Mouse (Mus musculus): Measurements from ENCODE around the gene Mzf1. TPM values are rescaled to one million over a fixed set of nuclear protein-coding genes. Genes with fewer than 3 reads are reported as not detected.

Gene Mzf1
- total and polyA plus RNA-seq, 2 experiments from 2014 or later, result 0.83 to 8.4 TPM

DNA sequence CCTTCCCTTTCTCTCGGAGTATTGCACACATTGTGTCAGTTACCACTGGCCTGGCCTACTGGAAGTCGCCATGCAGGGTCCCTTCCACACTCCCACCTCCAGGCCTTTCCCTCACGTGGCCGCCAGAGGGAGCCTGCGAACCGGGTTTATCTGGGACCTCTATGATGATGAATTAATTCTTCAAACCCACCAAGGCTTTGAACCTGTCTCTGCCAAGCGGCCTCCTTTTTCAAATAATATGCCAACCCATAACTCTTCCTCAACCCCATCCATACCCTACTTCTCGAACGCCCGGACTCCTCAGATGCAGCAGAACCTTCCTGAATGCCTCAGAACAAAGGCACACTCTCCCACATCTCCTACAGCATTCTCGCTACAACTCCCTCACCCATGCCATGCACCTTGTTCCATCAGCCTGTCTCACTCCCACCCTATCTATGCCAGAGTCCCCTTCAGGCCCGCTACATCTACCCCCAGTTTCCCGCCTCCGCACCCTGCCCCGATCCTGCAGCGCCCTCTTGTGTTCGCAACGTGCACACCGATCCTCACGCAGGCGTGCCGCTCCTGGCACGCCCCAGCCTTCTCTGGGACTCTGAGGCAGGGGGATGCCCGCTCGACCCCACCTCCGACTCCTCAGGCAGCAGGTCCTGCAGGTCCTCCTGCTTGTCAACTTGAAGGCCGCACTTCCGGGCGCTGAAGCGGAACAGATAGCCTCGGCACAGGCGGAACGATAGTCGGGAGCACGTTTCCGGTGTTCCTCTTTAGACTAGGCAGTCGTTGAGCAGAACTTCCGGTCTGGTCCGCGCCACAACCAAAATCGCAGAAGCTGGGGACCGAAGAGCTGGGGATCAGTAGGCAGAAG lies 45.2 kb downstream of the Mzf1 start:
- TF ChIP-seq EP300 (IDR thresholded peaks at IDR 0.05; ENCODE audit: low read depth) (no peak), CTCF (IDR thresholded peaks at IDR 0.05; ENCODE audit: low read depth) (peak; percentile 79)
- peak; percentile 93 for DNase-seq (ENCODE audit: low spot score)
- H3K27ac ChIP-seq (ENCODE audit: low read depth), result peak overlapping the region; percentile 90
- peak overlapping the region; percentile 73 for H3K4me3 ChIP-seq (ENCODE audit: low read depth, low read length)
- H3K9ac ChIP-seq (replicated peaks; ENCODE audit: low read depth, low read length), result peak overlapping the region; percentile 64
- no peaks in the 10 kb centered on the region for H3K9me3 ChIP-seq (replicated peaks; ENCODE audit: control insufficient read depth, low read length)
- peaks cover 6% of the 10 kb centered on the region for H3K4me1 ChIP-seq (ENCODE audit: control insufficient read depth, insufficient read depth)
- no peaks in the 10 kb centered on the region for H3K27me3 ChIP-seq (ENCODE audit: control insufficient read depth, insufficient read depth, low read length)
- peak overlapping the region; percentile 80 for H3K4me2 ChIP-seq (ENCODE audit: low read depth, low read length)
- under 1% methylated on average over 42 of the region's 42 CpGs for WGBS
- H3K36me3 ChIP-seq (replicated peaks; ENCODE audit: control insufficient read depth, insufficient read depth, low read length), result peaks cover 35% of the 10 kb centered on the region
- peak; percentile 91 for ATAC-seq (ENCODE audit: insufficient read depth, low read depth)

DNA sequence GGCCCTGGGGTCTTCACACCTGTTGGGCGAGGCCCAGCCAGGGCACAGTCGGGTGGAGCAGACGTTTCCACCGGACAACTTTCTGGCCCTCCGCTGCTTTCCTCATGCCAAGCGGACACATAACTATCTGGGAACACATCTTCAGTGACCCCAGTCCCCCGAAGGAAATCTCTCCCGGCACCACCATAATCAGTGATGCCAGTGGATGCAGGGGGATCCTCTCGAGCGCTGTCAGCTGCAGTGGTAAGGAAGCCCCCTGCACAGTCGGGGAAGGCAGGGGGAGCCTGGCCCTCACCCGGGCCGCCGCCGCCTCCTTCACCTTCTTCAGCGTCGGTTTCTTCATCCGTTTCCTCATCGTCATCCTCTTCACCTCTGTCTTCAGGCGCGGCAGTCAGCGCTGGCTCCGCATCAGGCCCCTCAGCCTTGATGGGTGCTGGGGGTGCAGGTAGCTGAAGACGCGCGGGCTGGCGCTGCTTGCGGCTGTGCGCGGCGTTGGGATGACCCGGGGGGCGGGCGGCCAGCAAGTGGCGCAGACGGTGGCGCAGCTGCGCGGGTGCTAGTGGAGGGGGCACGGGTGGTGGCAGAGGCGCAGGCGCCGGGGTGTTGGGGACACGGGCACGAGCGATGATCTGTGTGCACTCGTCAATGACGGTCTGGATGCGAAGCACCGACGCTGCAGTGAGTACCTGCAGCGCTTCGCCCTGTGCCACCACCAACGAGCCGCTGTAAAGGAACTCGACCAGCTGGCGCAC lies 47.0 kb downstream of the Mzf1 start:
- H3K27ac ChIP-seq (ENCODE audit: low read depth), result 0 out of 2 replicates have a peak overlapping the region, but pooled peaks have one; percentile 47
- no peak for DNase-seq (ENCODE audit: low spot score)
- H3K4me2 ChIP-seq (ENCODE audit: low read depth, low read length), result no peak overlapping the region
- H3K4me1 ChIP-seq (ENCODE audit: control insufficient read depth, insufficient read depth), result peaks cover 6% of the 10 kb centered on the region
- ATAC-seq (ENCODE audit: insufficient read depth, low read depth), result no peak
- TF ChIP-seq CTCF (IDR thresholded peaks at IDR 0.05; ENCODE audit: low read depth), result no peak
- TF ChIP-seq EP300 (IDR thresholded peaks at IDR 0.05; ENCODE audit: low read depth), result no peak
- no peaks in the 10 kb centered on the region for H3K27me3 ChIP-seq (ENCODE audit: control insufficient read depth, insufficient read depth, low read length)
- no peak overlapping the region for H3K9ac ChIP-seq (replicated peaks; ENCODE audit: low read depth, low read length)
- 56% methylated on average over 57 of the region's 57 CpGs for WGBS
- no peaks in the 10 kb centered on the region for H3K9me3 ChIP-seq (replicated peaks; ENCODE audit: control insufficient read depth, low read length)
- peaks cover 38% of the 10 kb centered on the region for H3K36me3 ChIP-seq (replicated peaks; ENCODE audit: control insufficient read depth, insufficient read depth, low read length)
- H3K4me3 ChIP-seq (ENCODE audit: low read depth, low read length), result no peak overlapping the region

DNA sequence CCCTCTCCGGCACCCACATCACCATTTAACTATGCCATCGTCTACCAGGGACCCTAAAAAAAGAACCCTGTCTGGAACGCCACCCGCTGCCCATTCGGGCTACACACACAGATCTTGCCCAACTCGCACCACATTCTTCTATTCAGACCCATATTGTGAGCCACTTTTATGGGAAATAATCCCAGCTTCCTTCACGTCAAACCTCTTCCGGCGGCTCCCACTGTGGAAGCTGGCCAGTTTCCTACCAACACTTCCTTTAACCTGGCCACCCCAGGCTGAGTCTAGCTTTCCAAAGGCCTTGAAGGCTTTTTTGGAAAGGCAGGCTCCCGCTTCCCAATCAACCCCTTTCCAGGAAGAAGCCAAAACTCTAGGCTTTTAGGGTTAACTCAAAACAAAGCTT lies 48.0 kb downstream of the Mzf1 start:
- 70% methylated on average over 10 of the region's 10 CpGs for WGBS
- H3K27me3 ChIP-seq (ENCODE audit: control insufficient read depth, insufficient read depth, low read length), result no peaks in the 10 kb centered on the region
- H3K4me2 ChIP-seq (ENCODE audit: low read depth, low read length), result no peak overlapping the region
- H3K27ac ChIP-seq (ENCODE audit: low read depth), result peak overlapping the region; percentile 47
- no peak overlapping the region for H3K4me3 ChIP-seq (ENCODE audit: low read depth, low read length)
- DNase-seq (ENCODE audit: low spot score), result no peak
- no peak for ATAC-seq (ENCODE audit: insufficient read depth, low read depth)
- peaks cover 6% of the 10 kb centered on the region for H3K4me1 ChIP-seq (ENCODE audit: control insufficient read depth, insufficient read depth)
- H3K36me3 ChIP-seq (replicated peaks; ENCODE audit: control insufficient read depth, insufficient read depth, low read length), result peaks cover 38% of the 10 kb centered on the region
- no peak overlapping the region for H3K9ac ChIP-seq (replicated peaks; ENCODE audit: low read depth, low read length)
- H3K9me3 ChIP-seq (replicated peaks; ENCODE audit: control insufficient read depth, low read length), result no peaks in the 10 kb centered on the region
- TF ChIP-seq EP300 (IDR thresholded peaks at IDR 0.05; ENCODE audit: low read depth), result no peak

DNA sequence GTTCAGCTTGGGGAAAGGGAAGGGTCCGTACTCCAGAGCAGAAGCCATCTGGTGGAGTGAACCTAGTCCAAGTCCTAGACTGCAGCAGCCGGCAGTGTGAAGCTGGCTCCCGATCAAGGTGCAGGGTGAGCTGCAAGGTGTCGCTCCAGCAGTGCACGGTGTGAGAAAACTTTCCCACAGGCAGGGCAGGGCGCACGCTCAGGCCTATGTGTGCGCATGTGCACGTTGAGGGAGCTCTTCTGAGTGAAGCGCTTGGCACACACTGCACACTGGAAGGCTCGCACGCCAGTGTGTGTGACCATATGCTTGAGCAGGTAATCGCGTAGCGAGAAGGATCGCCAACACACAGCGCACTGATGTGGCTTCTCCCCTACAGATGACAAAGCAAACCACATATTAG lies 48.6 kb downstream of the Mzf1 start:
- Histone ChIP-seq H3K9ac (replicated peaks; ENCODE audit: low read depth, low read length) (no peak overlapping the region), H3K27me3 (ENCODE audit: control insufficient read depth, insufficient read depth, low read length) (no peaks in the 10 kb centered on the region), H3K9me3 (replicated peaks; ENCODE audit: control insufficient read depth, low read length) (no peaks in the 10 kb centered on the region), H3K36me3 (replicated peaks; ENCODE audit: control insufficient read depth, insufficient read depth, low read length) (peaks cover 38% of the 10 kb centered on the region), H3K4me3 (ENCODE audit: low read depth, low read length) (no peak overlapping the region), H3K27ac (ENCODE audit: low read depth) (no peak overlapping the region), H3K4me2 (ENCODE audit: low read depth, low read length) (no peak overlapping the region), H3K4me1 (ENCODE audit: control insufficient read depth, insufficient read depth) (peaks cover 6% of the 10 kb centered on the region)
- TF ChIP-seq CTCF (IDR thresholded peaks at IDR 0.05; ENCODE audit: low read depth) (no peak), EP300 (IDR thresholded peaks at IDR 0.05; ENCODE audit: low read depth) (no peak)
- WGBS, result 89% methylated on average over 17 of the region's 17 CpGs
- DNase-seq (ENCODE audit: low spot score) (no peak), ATAC-seq (ENCODE audit: insufficient read depth, low read depth) (no peak)

DNA sequence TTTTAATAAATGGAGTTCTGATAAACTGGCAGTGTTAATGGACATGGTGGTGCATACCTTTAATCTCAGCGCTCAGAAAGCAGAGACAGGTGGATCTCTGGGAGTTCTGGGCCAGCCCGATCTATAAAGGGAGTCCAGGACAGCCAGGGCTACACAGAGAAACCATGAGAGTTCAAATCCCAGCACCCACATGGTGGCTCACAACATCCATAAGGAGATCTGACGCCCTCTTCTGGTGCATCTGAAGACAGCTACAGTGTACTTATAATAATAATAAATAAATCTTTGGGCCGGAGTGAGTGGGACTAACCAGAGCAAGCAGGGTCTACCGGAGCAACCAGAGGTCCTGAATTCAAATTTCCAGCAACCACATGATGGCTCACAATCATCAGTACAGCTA lies 51.2 kb downstream of the Mzf1 start:
- H3K4me3 ChIP-seq (ENCODE audit: low read depth, low read length), result no peak overlapping the region
- no peaks in the 10 kb centered on the region for H3K27me3 ChIP-seq (ENCODE audit: control insufficient read depth, insufficient read depth, low read length)
- H3K36me3 ChIP-seq (replicated peaks; ENCODE audit: control insufficient read depth, insufficient read depth, low read length), result peaks cover 38% of the 10 kb centered on the region
- TF ChIP-seq EP300 (IDR thresholded peaks at IDR 0.05; ENCODE audit: low read depth) (no peak), CTCF (IDR thresholded peaks at IDR 0.05; ENCODE audit: low read depth) (no peak)
- ATAC-seq (ENCODE audit: insufficient read depth, low read depth) (no peak), DNase-seq (ENCODE audit: low spot score) (no peak)
- H3K9ac ChIP-seq (replicated peaks; ENCODE audit: low read depth, low read length), result no peak overlapping the region
- H3K4me1 ChIP-seq (ENCODE audit: control insufficient read depth, insufficient read depth), result no peaks in the 10 kb centered on the region
- H3K27ac ChIP-seq (ENCODE audit: low read depth), result no peak overlapping the region
- H3K4me2 ChIP-seq (ENCODE audit: low read depth, low read length), result no peak overlapping the region
- 79% methylated on average over 5 of the region's 5 CpGs for WGBS
- H3K9me3 ChIP-seq (replicated peaks; ENCODE audit: control insufficient read depth, low read length), result no peaks in the 10 kb centered on the region
